Comparison of ENCODE assay signal across 8 mouse cellular contexts in genomic region chr9:25482322-25482998, GRCm38 (mm10). TPM values are rescaled to one million over a fixed set of nuclear protein-coding genes. Genes with fewer than 3 reads are reported as not detected.
DNase-seq lines count a peak whose midpoint lies in the region; ATAC-seq and TF ChIP-seq lines count a peak whose summit lies in the region.

No protein-coding gene starts in this region.

- H3K27me3 ChIP-seq in kidney, embryonic 15.5 days: peaks cover 28% of the 10 kb centered on the region
- no peaks in the 10 kb centered on the region for H3K27me3 ChIP-seq in heart, embryonic 16.5 days (ENCODE audit: control insufficient read depth, insufficient read depth, low read length)
- H3K27me3 ChIP-seq in liver, embryonic 16.5 days (ENCODE audit: control insufficient read depth, insufficient read depth, low read depth, low read length): peaks cover 2% of the 10 kb centered on the region; the same call in 1 of the 2 replicates
- no peaks in the 10 kb centered on the region for H3K27me3 ChIP-seq in splenic B cell, adult 2 months (ENCODE audit: control insufficient read depth, insufficient read depth, low read length, poor library complexity, severe bottlenecking)

- no peak for DNase-seq in kidney, adult 11 months
- peak; percentile 23 for DNase-seq in brain, embryonic 14.5 days (ENCODE audit: low read depth)
- peak; percentile 17 for DNase-seq in splenic B cell, adult 2 months (ENCODE audit: low read depth, low spot score)
- no peak for DNase-seq in layer of hippocampus, adult 9-11 months
- DNase-seq in adipocyte (ENCODE audit: low spot score): no peak

- peaks cover 34% of the 10 kb centered on the region for H3K4me1 ChIP-seq in kidney, embryonic 15.5 days
- peaks cover 53% of the 10 kb centered on the region for H3K4me1 ChIP-seq in heart, embryonic 16.5 days (ENCODE audit: control insufficient read depth, insufficient read depth, low read length)
- peaks cover 12% of the 10 kb centered on the region for H3K4me1 ChIP-seq in liver, embryonic 16.5 days (ENCODE audit: control insufficient read depth, low read depth, low read length)

- H3K4me3 ChIP-seq in kidney, embryonic 15.5 days (replicated peaks): peak overlapping the region; percentile 69
- H3K4me3 ChIP-seq in heart, embryonic 16.5 days (ENCODE audit: low read length): peak overlapping the region; percentile 83
- peak overlapping the region; percentile 68 for H3K4me3 ChIP-seq in liver, embryonic 16.5 days (ENCODE audit: low read depth, low read length)

- H3K9me3 ChIP-seq in kidney, embryonic 15.5 days (replicated peaks): no peaks in the 10 kb centered on the region
- no peaks in the 10 kb centered on the region for H3K9me3 ChIP-seq in heart, embryonic 16.5 days (replicated peaks; ENCODE audit: control insufficient read depth, low read length)
- H3K9me3 ChIP-seq in liver, embryonic 16.5 days (replicated peaks; ENCODE audit: control insufficient read depth, low read length): no peaks in the 10 kb centered on the region

- no peak overlapping the region for H3K27ac ChIP-seq in kidney, embryonic 15.5 days
- H3K27ac ChIP-seq in heart, embryonic 16.5 days (ENCODE audit: low read length): no peak overlapping the region; the same call in 1 of the 2 replicates
- no peak overlapping the region for H3K27ac ChIP-seq in liver, embryonic 16.5 days (ENCODE audit: low read length)

- peak overlapping the region; percentile 80 for H3K4me2 ChIP-seq in kidney, embryonic 15.5 days
- H3K4me2 ChIP-seq in heart, embryonic 16.5 days (ENCODE audit: low read depth, low read length): peak overlapping the region; percentile 88
- H3K4me2 ChIP-seq in liver, embryonic 16.5 days (ENCODE audit: low read depth, low read length): peak overlapping the region; percentile 83

- no peak for ATAC-seq in kidney, embryonic 15.5 days (replicated peaks; ENCODE audit: low FRiP score)
- no peak for ATAC-seq in heart, embryonic 16.5 days (replicated peaks; ENCODE audit: extremely low read depth, insufficient read depth, low FRiP score)
- no peak for ATAC-seq in liver, embryonic 16.5 days (ENCODE audit: low read depth)

- no peak for TF ChIP-seq CTCF in brain, embryonic 14.5 days (IDR thresholded peaks at IDR 0.05; ENCODE audit: borderline replicate concordance, extremely low read depth, insufficient read depth, insufficient read length)

- no peaks in the 10 kb centered on the region for H3K36me3 ChIP-seq in kidney, embryonic 15.5 days
- H3K36me3 ChIP-seq in heart, embryonic 16.5 days (ENCODE audit: control insufficient read depth, insufficient read depth): no peaks in the 10 kb centered on the region
- H3K36me3 ChIP-seq in liver, embryonic 16.5 days (ENCODE audit: control insufficient read depth, insufficient read depth): no peaks in the 10 kb centered on the region
- H3K36me3 ChIP-seq in splenic B cell, adult 2 months (ENCODE audit: control insufficient read depth, insufficient read depth, low read length, poor library complexity, severe bottlenecking): no peaks in the 10 kb centered on the region

- WGBS in kidney, embryonic 15.5 days: 42% methylated on average over 22 of the region's 22 CpGs
- 24% methylated on average over 22 of the region's 22 CpGs for WGBS in heart, embryonic 16.5 days
- WGBS in liver, embryonic 16.5 days (ENCODE audit: insufficient replicate concordance): 34% methylated on average over 22 of the region's 22 CpGs

- H3K9ac ChIP-seq in kidney, embryonic 15.5 days: no peak overlapping the region
- peak overlapping the region; percentile 91 for H3K9ac ChIP-seq in heart, embryonic 16.5 days (ENCODE audit: low read length)
- H3K9ac ChIP-seq in liver, embryonic 16.5 days (ENCODE audit: low read depth, low read length): no peak overlapping the region; the same call in 1 of the 2 replicates

- TF ChIP-seq POLR2A in brain, embryonic 14.5 days (IDR thresholded peaks at IDR 0.05; ENCODE audit: borderline replicate concordance, extremely low read depth, insufficient read depth, insufficient read length, poor library complexity, severe bottlenecking): no peak

RNA-seq across cellular contexts. Expression of gene Eepd1, which starts 1.1 kb away (rescaled TPM):
- 6.2 and 6.4 TPM in 2 replicates for polyA plus RNA-seq in kidney, embryonic 15.5 days (2015; fragmentation: Nextera tagmentation; extraction: Ambion mirVana)
- 5.3 and 5.7 TPM in 2 replicates for polyA plus RNA-seq in brain, embryonic 14.5 days (2012; rRNA removed)
- polyA plus RNA-seq in heart, embryonic 16.5 days (2015; fragmentation: Nextera tagmentation; extraction: Ambion mirVana): 19.1 and 22.9 TPM in 2 replicates
- 6.3 and 7.0 TPM in 2 replicates for polyA plus RNA-seq in liver, embryonic 16.5 days (2015; fragmentation: Nextera tagmentation; extraction: Ambion mirVana)

Comparison
In these comparisons a context has a peak if more than half of its experiments do, and no peak if none do; other contexts are left out.
1. DNase-seq: peak in brain, embryonic 14.5 days (single experiment) and splenic B cell, adult 2 months (single experiment); none in kidney, adult 11 months (single experiment), layer of hippocampus, adult 9-11 months (single experiment) and adipocyte (single experiment).
2. Peak in every context shown above with its lines, with median percentiles within 50 percentile points of each other: H3K4me2 ChIP-seq and H3K4me3 ChIP-seq.